Mouse (Mus musculus) urinary bladder, postnatal 36 days (tissue): ENCODE results near the gene Gm8020.
"Not testable (repeated sequence)": the region's sequence is repeated elsewhere in the genome, so short reads cannot be mapped to it uniquely, and the experiment has no call there.

Source experiments
- DNase-seq, 2 experiments: peaks; one replicate each; pipeline ENCODE4 v3.0.0; 2022; ENCODE audit warnings: low spot score in 2 of 2, mixed read lengths in 1 of 2

Gm8020 gene

GRCm38 (mm10) chr14:42502249-42502648, at the start of gene Gm8020:
Gene Gm8020 (minus strand): TSS chr14:42502349.
- DNase-seq = not testable (repeated sequence)

GRCm38 (mm10) chr14:42543170-42543701, 41.1 kb upstream of the Gm8020 start:
- DNase-seq = not testable (repeated sequence)

DNA sequence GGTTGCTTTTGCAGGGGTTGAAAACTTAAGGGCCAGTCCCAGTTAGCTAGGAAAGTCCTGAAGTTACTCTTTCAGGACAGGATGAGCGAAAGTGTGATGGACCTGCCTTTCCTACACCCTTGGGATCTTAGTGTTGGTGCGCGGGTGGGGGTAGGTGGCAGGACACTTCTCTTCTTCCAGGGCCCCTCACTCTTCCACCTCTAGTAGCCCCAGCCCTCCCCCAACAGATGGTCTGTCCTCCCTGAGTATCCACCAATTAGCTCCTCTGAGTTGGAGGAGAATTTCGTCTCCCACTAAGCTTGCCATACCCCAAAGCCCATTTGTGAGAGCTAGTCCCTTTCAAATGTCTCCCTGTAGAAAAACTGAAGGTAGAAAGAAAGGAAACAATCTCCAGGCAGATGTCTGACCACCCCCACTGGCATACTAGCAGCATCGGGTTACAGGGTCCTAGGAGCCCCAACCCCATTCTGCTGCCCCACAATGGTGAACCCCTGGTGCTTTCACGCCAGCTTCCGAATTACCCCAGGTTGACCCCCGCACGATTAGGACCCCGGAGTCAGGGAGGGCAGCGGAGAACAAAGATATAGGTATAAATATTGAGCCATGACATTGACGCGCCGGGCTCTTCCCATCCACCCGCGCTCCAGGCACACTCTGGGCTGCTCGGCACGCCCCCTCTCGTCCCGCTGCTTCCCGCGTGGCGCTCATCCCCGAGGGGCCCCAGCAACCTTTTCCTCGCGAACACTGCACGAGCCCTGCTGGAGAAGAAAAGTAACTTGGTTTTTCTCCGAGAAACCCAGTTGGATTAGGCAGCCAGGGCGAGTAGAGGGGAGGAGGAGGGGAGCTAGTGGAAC, 40.4 kb upstream of the Gm8020 start:
- DNase-seq = not testable (repeated sequence)

GRCm38 (mm10) chr14:42524182-42524581, 22.0 kb upstream of the Gm8020 start, which contains the start of gene Gm8024:
Gene Gm8024 (minus strand): TSS chr14:42524282.
- not testable (repeated sequence) for DNase-seq

DNA sequence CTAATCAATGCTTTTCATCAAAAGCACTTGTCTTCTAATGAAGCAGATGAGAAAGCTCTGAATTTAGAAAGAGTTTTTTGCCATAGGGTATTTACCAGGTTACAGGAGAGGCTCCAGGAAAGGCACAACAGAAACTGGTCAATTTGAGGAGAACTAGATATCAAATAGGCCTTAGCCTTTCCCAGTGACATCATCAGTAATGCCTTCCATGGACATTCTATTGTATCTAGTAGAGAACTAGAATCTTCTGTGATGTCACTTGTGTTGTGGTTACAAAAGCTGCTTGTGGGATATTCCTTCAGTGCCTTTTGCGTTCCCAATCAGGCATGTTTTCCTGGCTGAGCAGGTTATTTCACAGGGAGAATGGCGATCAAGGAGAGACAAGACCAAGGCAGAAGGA, 38.6 kb downstream of the Gm8020 start, which contains the start of gene Gm8011:
Gene Gm8011 (plus strand): TSS at position 301 of the 400 bp plus-strand sequence.
- not testable (repeated sequence) for DNase-seq
